In genomic region chr7:89463775-89464592, GRCm38 (mm10) we compare ENCODE assay signal across 9 mouse cellular contexts. TPM values are rescaled to one million over a fixed set of nuclear protein-coding genes. Genes with fewer than 3 reads are reported as not detected.
A peak's percentile ranks its signal among the peaks of the same experiment; 100 is the strongest.
DNase-seq lines count a peak whose midpoint lies in the region; ATAC-seq lines count a peak whose summit lies in the region.
"Had no signal": no experiment of that assay in that cellular context is flagged by ENCODE, and none has a peak within 500 bp of the region (broad histone marks: within the 10 kb centered on the region; RNA-seq: fewer than 3 reads in every experiment).

No protein-coding gene starts in this region.

- H3K36me3 ChIP-seq in neural tube, embryonic 13.5 days: no peaks in the 10 kb centered on the region
- no peaks in the 10 kb centered on the region for H3K36me3 ChIP-seq in hindbrain, embryonic 16.5 days (ENCODE audit: control insufficient read depth, insufficient read depth, low read length)
- H3K36me3 ChIP-seq in neural tube, embryonic 15.5 days: no peaks in the 10 kb centered on the region
- no peaks in the 10 kb centered on the region for H3K36me3 ChIP-seq in heart, embryonic 11.5 days (ENCODE audit: control insufficient read depth, insufficient read depth, low read length)

- WGBS in neural tube, embryonic 13.5 days: 58% methylated on average over 10 of the region's 10 CpGs
- 63% methylated on average over 10 of the region's 10 CpGs for WGBS in hindbrain, embryonic 16.5 days
- 61% methylated on average over 10 of the region's 10 CpGs for WGBS in neural tube, embryonic 15.5 days
- WGBS in heart, embryonic 11.5 days (ENCODE audit: insufficient replicate concordance): 70% methylated on average over 10 of the region's 10 CpGs

- peak; percentile 56; the same call in 1 of the 2 replicates for ATAC-seq in neural tube, embryonic 13.5 days (ENCODE audit: low read depth)
- peak; percentile 90 for ATAC-seq in hindbrain, embryonic 16.5 days
- peak; percentile 66; the same call in 1 of the 2 replicates for ATAC-seq in neural tube, embryonic 15.5 days (ENCODE audit: low FRiP score)
- no peak for ATAC-seq in heart, embryonic 11.5 days (replicated peaks; ENCODE audit: insufficient number of reproducible peaks, low FRiP score, low TSS enrichment)
- ATAC-seq: liver, postnatal 0 days had no signal

- H3K9ac ChIP-seq in neural tube, embryonic 13.5 days: no peak overlapping the region
- H3K9ac ChIP-seq in hindbrain, embryonic 16.5 days (ENCODE audit: low read depth, low read length): no peak overlapping the region
- H3K9ac ChIP-seq in neural tube, embryonic 15.5 days (replicated peaks): no peak overlapping the region
- H3K9ac ChIP-seq in heart, embryonic 11.5 days (ENCODE audit: low read depth, low read length): no peak overlapping the region
- H3K9ac ChIP-seq: liver, postnatal 0 days had no signal

- no peaks in the 10 kb centered on the region for H3K9me3 ChIP-seq in neural tube, embryonic 13.5 days
- no peaks in the 10 kb centered on the region for H3K9me3 ChIP-seq in hindbrain, embryonic 16.5 days (ENCODE audit: control insufficient read depth, low read length)
- H3K9me3 ChIP-seq in neural tube, embryonic 15.5 days (replicated peaks): no peaks in the 10 kb centered on the region
- no peaks in the 10 kb centered on the region for H3K9me3 ChIP-seq in heart, embryonic 11.5 days (replicated peaks; ENCODE audit: control insufficient read depth, low read length)

- H3K27me3 ChIP-seq in neural tube, embryonic 13.5 days: no peaks in the 10 kb centered on the region
- no peaks in the 10 kb centered on the region for H3K27me3 ChIP-seq in hindbrain, embryonic 16.5 days (replicated peaks; ENCODE audit: control insufficient read depth, insufficient read depth, low read length)
- H3K27me3 ChIP-seq in neural tube, embryonic 15.5 days (replicated peaks): no peaks in the 10 kb centered on the region
- no peaks in the 10 kb centered on the region for H3K27me3 ChIP-seq in heart, embryonic 11.5 days (ENCODE audit: control insufficient read depth, insufficient read depth, low read length)

- peaks cover 8% of the 10 kb centered on the region; the same call in 1 of the 2 replicates for H3K4me1 ChIP-seq in neural tube, embryonic 13.5 days (replicated peaks)
- no peaks in the 10 kb centered on the region for H3K4me1 ChIP-seq in hindbrain, embryonic 16.5 days (ENCODE audit: control insufficient read depth, insufficient read depth, low read depth, low read length)
- H3K4me1 ChIP-seq in neural tube, embryonic 15.5 days: peaks cover 4% of the 10 kb centered on the region
- H3K4me1 ChIP-seq in heart, embryonic 11.5 days (ENCODE audit: control insufficient read depth, insufficient read depth, low read length): peaks cover 13% of the 10 kb centered on the region

- peak; percentile 4 for DNase-seq in cerebellum, adult 11-12 months
- no peak for DNase-seq in cerebellum, adult 11 months
- no peak for DNase-seq in neural tube, embryonic 10.5 days (ENCODE audit: extremely low spot score, low spot score)
- no peak for DNase-seq in adrenal gland, adult 2 months
- DNase-seq: liver, postnatal 0 days had no signal

- H3K4me2 ChIP-seq in neural tube, embryonic 13.5 days: no peak overlapping the region
- no peak overlapping the region for H3K4me2 ChIP-seq in hindbrain, embryonic 16.5 days (ENCODE audit: low read length)
- H3K4me2 ChIP-seq in neural tube, embryonic 15.5 days: no peak overlapping the region
- H3K4me2 ChIP-seq in heart, embryonic 11.5 days: no peak overlapping the region

- no peak overlapping the region for H3K4me3 ChIP-seq in neural tube, embryonic 13.5 days
- H3K4me3 ChIP-seq in hindbrain, embryonic 16.5 days (ENCODE audit: low read length): no peak overlapping the region
- no peak overlapping the region for H3K4me3 ChIP-seq in neural tube, embryonic 15.5 days (replicated peaks)
- H3K4me3 ChIP-seq in heart, embryonic 11.5 days (ENCODE audit: low read depth, low read length): no peak overlapping the region

- H3K27ac ChIP-seq in neural tube, embryonic 13.5 days (replicated peaks): peak overlapping the region; percentile 28; the same call in 1 of the 2 replicates
- no peak overlapping the region for H3K27ac ChIP-seq in hindbrain, embryonic 16.5 days (ENCODE audit: low read depth, low read length)
- no peak overlapping the region for H3K27ac ChIP-seq in neural tube, embryonic 15.5 days (replicated peaks)
- no peak overlapping the region for H3K27ac ChIP-seq in heart, embryonic 11.5 days (ENCODE audit: low read depth, low read length)

RNA-seq across cellular contexts. Expression of gene Fzd4, which starts 59.8 kb away (rescaled TPM):
- polyA plus RNA-seq in neural tube, embryonic 13.5 days (2015; fragmentation: Nextera tagmentation; extraction: Ambion mirVana): 2.2 and 2.5 TPM in 2 replicates
- 2.1 and 2.6 TPM in 2 replicates for polyA plus RNA-seq in hindbrain, embryonic 16.5 days (2015; fragmentation: Nextera tagmentation; extraction: Ambion mirVana)
- 2.5 and 3.4 TPM in 2 replicates for polyA plus RNA-seq in neural tube, embryonic 15.5 days (2015; fragmentation: Nextera tagmentation; extraction: Ambion mirVana)
- 9.8 and 12.1 TPM in 2 replicates for polyA plus RNA-seq in heart, embryonic 11.5 days (2014; fragmentation: Nextera tagmentation; extraction: Ambion mirVana)
- total RNA-seq in adrenal gland, adult 2 months (2021): 10 to 100 TPM; 27.9 to 33.3 TPM
- 12.7 and 13.4 TPM in 2 replicates for polyA plus RNA-seq in adrenal gland, adult 2 months (2012; rRNA removed)

RNA-seq across cellular contexts. Expression of gene Tmem135, which starts 60.0 kb away (rescaled TPM):
- polyA plus RNA-seq in neural tube, embryonic 13.5 days (2015; fragmentation: Nextera tagmentation; extraction: Ambion mirVana): 20.6 and 21.3 TPM in 2 replicates
- 29.4 and 34.3 TPM in 2 replicates for polyA plus RNA-seq in hindbrain, embryonic 16.5 days (2015; fragmentation: Nextera tagmentation; extraction: Ambion mirVana)
- polyA plus RNA-seq in neural tube, embryonic 15.5 days (2015; fragmentation: Nextera tagmentation; extraction: Ambion mirVana): 29.0 and 30.7 TPM in 2 replicates
- polyA plus RNA-seq in heart, embryonic 11.5 days (2014; fragmentation: Nextera tagmentation; extraction: Ambion mirVana): 27.2 and 30.4 TPM in 2 replicates
- total RNA-seq in adrenal gland, adult 2 months (2021): 100 to 1,000 TPM in 1 of 2 experiments, 10 to 100 TPM in 1; 87.3 to 125 TPM
- 300 and 469 TPM in 2 replicates for polyA plus RNA-seq in adrenal gland, adult 2 months (2012; rRNA removed)
